Mouse (Mus musculus) MEL (cell line): ENCODE results near the gene Ubxn10. TPM values are rescaled to one million over a fixed set of nuclear protein-coding genes. Genes with fewer than 3 reads are reported as not detected.

Source experiments
- DNase-seq: peaks from one replicate; pipeline ENCODE4 v3.0.0; 2011; ENCODE audit warnings: low read depth, low spot score
- H3K27ac ChIP-seq: 2 replicates; pipeline ENCODE4 v1.5.1; 2012; ENCODE audit warnings: low read depth, mild to moderate bottlenecking, control low read depth, low read length, moderate library complexity; ENCODE audit not compliant: control insufficient read depth
- H3K27me3 ChIP-seq, 2 experiments: fragments of 150-350 bp in 1 of 2; sonication (generic) in 1 of 2; 2 replicates each; pipeline ENCODE4 v1.6.1; 2012; ENCODE audit warnings: low read length in 2 of 2, mild to moderate bottlenecking in 2 of 2, improper control_type of control experiment in 1 of 2, moderate library complexity in 1 of 2; ENCODE audit not compliant: insufficient read depth in 2 of 2, control insufficient read depth in 1 of 2
- H3K36me3 ChIP-seq, 2 experiments: 2 replicates each; pipeline ENCODE4 v1.6.1; 2012 to 2014; ENCODE audit warnings: low read length in 2 of 2, improper control_type of control experiment in 1 of 2, inconsistent platforms in 1 of 2, mild to moderate bottlenecking in 1 of 2; ENCODE audit not compliant: insufficient read depth in 2 of 2, control insufficient read depth in 1 of 2
- H3K4me1 ChIP-seq, 2 experiments: fragments of 150-350 bp in 1 of 2; sonication (generic) in 1 of 2; 2 replicates each; pipeline ENCODE4 v1.6.1; 2012; ENCODE audit warnings: low read length in 2 of 2, improper control_type of control experiment in 1 of 2, mild to moderate bottlenecking in 1 of 2; ENCODE audit not compliant: insufficient read depth in 2 of 2, control insufficient read depth in 1 of 2
- H3K4me3 ChIP-seq, 2 experiments: fragments of 150-350 bp in 1 of 2; sonication (generic) in 1 of 2; 2 replicates each; pipeline ENCODE4 v1.5.1; 2012; ENCODE audit warnings: low read depth in 2 of 2, low read length in 2 of 2, mild to moderate bottlenecking in 2 of 2, moderate library complexity in 2 of 2, control low read depth in 1 of 2, improper control_type of control experiment in 1 of 2; ENCODE audit not compliant: control insufficient read depth in 1 of 2, insufficient read depth in 1 of 2
- H3K79me2 ChIP-seq: 2 replicates; pipeline ENCODE4 v1.6.1; 2012; ENCODE audit warnings: mild to moderate bottlenecking, low read length, moderate library complexity; ENCODE audit not compliant: control insufficient read depth, poor library complexity, insufficient read depth
- H3K9ac ChIP-seq: 2 replicates; pipeline ENCODE4 v1.6.1; 2012; ENCODE audit warnings: low read depth, mild to moderate bottlenecking, control low read depth, low read length, moderate library complexity; ENCODE audit not compliant: control insufficient read depth, poor library complexity, severe bottlenecking
- H3K9me3 ChIP-seq: fragments of 150-350 bp; sonication (generic); replicated peaks from 2 replicates; pipeline ENCODE4 v1.6.1; 2012; ENCODE audit warnings: mild to moderate bottlenecking, low read length, improper control_type of control experiment, moderate library complexity; ENCODE audit not compliant: insufficient read depth
- BHLHE40 ChIP-seq: IDR thresholded peaks from 2 replicates; pipeline ENCODE4 v1.6.1; 2012; ENCODE audit warnings: low read depth, mild to moderate bottlenecking, inconsistent platforms, low read length, improper control_type of control experiment, borderline replicate concordance
- CHD2 ChIP-seq: IDR thresholded peaks from 2 replicates; pipeline ENCODE4 v1.6.1; 2011; ENCODE audit warnings: low read length, improper control_type of control experiment
- E2F4 ChIP-seq: IDR thresholded peaks from 2 replicates; pipeline ENCODE4 v1.6.1; 2011; ENCODE audit warnings: low read depth, low read length, improper control_type of control experiment, borderline replicate concordance
- EP300 ChIP-seq, 2 experiments: IDR thresholded peaks; 2 replicates each; pipeline ENCODE4 v1.6.1; 2011; ENCODE audit warnings: improper control_type of control experiment in 2 of 2, low read length in 2 of 2, low read depth in 1 of 2, mild to moderate bottlenecking in 1 of 2
- JUND ChIP-seq: IDR thresholded peaks from 2 replicates; pipeline ENCODE4 v1.6.1; 2011; ENCODE audit warnings: low read depth, mild to moderate bottlenecking, improper control_type of control experiment, low read length
- MXI1 ChIP-seq: IDR thresholded peaks from 2 replicates; pipeline ENCODE4 v1.6.1; 2011; ENCODE audit warnings: mild to moderate bottlenecking, low read depth, low read length, improper control_type of control experiment
- MYB ChIP-seq: IDR thresholded peaks from 2 replicates; pipeline ENCODE4 v1.6.1; 2011; ENCODE audit warnings: mild to moderate bottlenecking, low read depth, low read length, improper control_type of control experiment
- MYC ChIP-seq: IDR thresholded peaks from 2 replicates; pipeline ENCODE4 v1.6.1; 2011; ENCODE audit warnings: low read depth, mild to moderate bottlenecking, low read length, improper control_type of control experiment, moderate library complexity
- NELFE ChIP-seq: IDR thresholded peaks from 2 replicates; pipeline ENCODE4 v1.6.1; 2011; ENCODE audit warnings: low read depth, low read length, improper control_type of control experiment
- NRF1 ChIP-seq: IDR thresholded peaks from 2 replicates; pipeline ENCODE4 v1.6.1; 2014; ENCODE audit warnings: low read depth, mild to moderate bottlenecking, inconsistent platforms, low read length, improper control_type of control experiment, moderate library complexity; ENCODE audit not compliant: poor library complexity, insufficient read depth, severe bottlenecking
- SIN3A ChIP-seq: IDR thresholded peaks from 2 replicates; pipeline ENCODE4 v1.6.1; 2012; ENCODE audit warnings: low read length, improper control_type of control experiment, inconsistent platforms
- TAL1 ChIP-seq: IDR thresholded peaks from 2 replicates; pipeline ENCODE4 v1.6.1; 2012; ENCODE audit warnings: mild to moderate bottlenecking, inconsistent platforms, low read length, moderate library complexity, mixed read lengths
- TBP ChIP-seq: IDR thresholded peaks from 2 replicates; pipeline ENCODE4 v1.8.0; 2011; ENCODE audit warnings: low read depth, low read length, improper control_type of control experiment
- UBTF ChIP-seq: IDR thresholded peaks from 2 replicates; pipeline ENCODE4 v1.6.1; 2012; ENCODE audit warnings: low read depth, mild to moderate bottlenecking, inconsistent platforms, low read length, improper control_type of control experiment, moderate library complexity, borderline replicate concordance; ENCODE audit not compliant: insufficient read depth
- USF2 ChIP-seq, 2 experiments: IDR thresholded peaks; 2 replicates each; pipeline ENCODE4 v1.6.1; 2011 to 2012; ENCODE audit warnings: improper control_type of control experiment in 2 of 2, low read length in 2 of 2, borderline replicate concordance in 1 of 2, inconsistent platforms in 1 of 2, low read depth in 1 of 2, mild to moderate bottlenecking in 1 of 2; ENCODE audit not compliant: insufficient read depth in 1 of 2
- ZKSCAN1 ChIP-seq: IDR thresholded peaks from 2 replicates; pipeline ENCODE4 v1.6.1; 2012; ENCODE audit warnings: low read depth, mild to moderate bottlenecking, inconsistent platforms, low read length, improper control_type of control experiment, moderate library complexity
- polyA plus RNA-seq, 2 experiments: library from polyadenylated mRNA; stranded (reverse) in 1 of 2; unstranded in 1 of 2; fragments of >175 nt in 1 of 2; fragments of >200 nt in 1 of 2; gene quantifications; 2 replicates each; pipeline versions ENCODE4 v1.2.1 to v1.2.4; 2012; ENCODE audit warnings: low replicate concordance in 2 of 2, low read depth in 1 of 2; ENCODE audit not compliant: insufficient read length in 2 of 2, insufficient read depth in 1 of 2, missing spikeins in 1 of 2
- total RNA-seq: library from RNA; depleted of rRNA; stranded (reverse); fragments of 300-350 nt; gene quantifications from 2 replicates; pipeline ENCODE4 v1.2.3, GENCODE M21; 2012

Gene Ubxn10
- total and polyA plus RNA-seq, 3 experiments = not detected

DNA sequence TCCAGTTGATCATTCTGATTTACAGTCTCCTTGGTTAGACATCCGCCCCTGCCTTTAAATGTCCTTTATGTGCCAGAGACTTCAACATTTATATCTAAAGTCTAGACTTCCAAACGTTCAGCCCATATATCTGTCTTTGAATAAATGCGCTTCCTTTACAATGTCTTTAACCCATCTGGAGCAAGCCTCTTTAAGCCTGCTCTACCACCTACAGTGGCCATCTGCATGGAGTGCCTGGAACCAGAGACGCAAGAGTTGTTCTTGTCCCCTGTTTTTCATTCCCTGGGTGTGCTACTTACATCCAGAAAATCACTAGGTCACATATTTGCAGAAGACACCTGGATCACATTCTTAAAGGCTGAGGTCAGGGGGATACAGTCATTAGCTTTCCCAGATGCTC, 56.8 kb downstream of the Ubxn10 start:
- DNase-seq = no peak
- TF ChIP-seq TAL1 = no peak

DNA sequence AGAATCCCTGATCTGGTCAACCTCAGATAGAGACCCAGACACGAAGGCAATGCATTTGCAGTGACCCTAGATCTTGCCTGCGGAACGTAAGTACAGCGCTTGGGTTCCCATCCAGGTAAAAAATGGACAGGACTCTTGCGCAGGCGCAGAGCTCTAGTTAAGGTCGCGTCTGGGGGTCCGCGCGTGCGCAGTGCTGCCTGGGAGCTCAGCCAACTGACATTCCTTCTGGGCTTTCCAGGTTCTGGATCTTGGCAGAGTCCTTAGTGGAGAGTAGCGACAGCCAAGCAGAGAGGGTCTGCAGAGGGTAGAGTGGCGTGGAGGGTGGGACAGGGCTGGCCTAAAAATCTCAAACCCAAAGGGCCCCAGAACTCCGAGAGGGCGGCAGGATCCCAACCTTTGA, 59.4 kb downstream of the Ubxn10 start:
- Histone ChIP-seq H3K4me1 (no peaks in the 10 kb centered on the region), H3K27ac (no peak overlapping the region), H3K9ac (no peak overlapping the region), H3K36me3 (no peaks in the 10 kb centered on the region), H3K9me3 (no peaks in the 10 kb centered on the region), H3K4me3 (no peak overlapping the region), H3K79me2 (no peaks in the 10 kb centered on the region), H3K27me3 (no peaks in the 10 kb centered on the region)
- no peak for TF ChIP-seq NELFE
- TF ChIP-seq NRF1 = no peak
- TF ChIP-seq TBP = no peak
- no peak for TF ChIP-seq E2F4
- TF ChIP-seq MXI1 = no peak
- no peak for TF ChIP-seq EP300 (IDR thresholded peaks at IDR 0.05; ENCODE audit: low read depth in 1 of 2, low read length in 2 of 2)
- TF ChIP-seq MYC = no peak
- TF ChIP-seq SIN3A = no peak
- TF ChIP-seq BHLHE40 = no peak
- TF ChIP-seq USF2 (IDR thresholded peaks at IDR 0.05; ENCODE audit: borderline replicate concordance in 1 of 2, insufficient read depth in 1 of 2, low read depth in 1 of 2, low read length in 2 of 2) = no peak
- TF ChIP-seq MYB = no peak
- no peak for TF ChIP-seq JUND
- TF ChIP-seq CHD2 = no peak
- TF ChIP-seq UBTF = no peak
- no peak for TF ChIP-seq ZKSCAN1
- DNase-seq = no peak

More for the DNA sequence above, 56.8 kb downstream of the Ubxn10 start:
- Histone ChIP-seq H3K4me3 (no peak overlapping the region), H3K36me3 (no peaks in the 10 kb centered on the region), H3K9ac (no peak overlapping the region), H3K4me1 (no peaks in the 10 kb centered on the region), H3K9me3 (no peaks in the 10 kb centered on the region), H3K79me2 (no peaks in the 10 kb centered on the region), H3K27me3 (no peaks in the 10 kb centered on the region), H3K27ac (no peak overlapping the region)

DNA sequence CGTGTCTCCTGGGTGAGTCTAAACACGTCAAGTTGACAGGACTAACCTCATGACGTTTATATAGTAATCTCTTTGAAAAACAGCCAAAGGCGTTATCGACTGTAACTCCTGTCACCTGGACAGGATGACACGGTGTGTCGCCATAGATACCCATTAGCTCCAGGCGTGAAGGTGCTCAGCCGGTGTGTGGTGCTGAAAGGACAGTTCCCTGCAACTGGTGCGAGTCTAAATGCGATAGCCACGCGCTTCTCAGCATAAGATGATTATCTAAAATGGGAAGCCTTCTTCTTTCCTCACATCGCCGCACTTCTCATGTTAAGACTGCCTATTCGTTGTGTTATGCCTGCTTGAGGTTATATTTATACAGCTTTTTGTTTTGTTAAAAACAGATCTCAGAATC, 60.5 kb downstream of the Ubxn10 start:
- Histone ChIP-seq H3K27ac (no peak overlapping the region), H3K36me3 (no peaks in the 10 kb centered on the region), H3K79me2 (no peaks in the 10 kb centered on the region), H3K4me3 (no peak overlapping the region), H3K9ac (no peak overlapping the region), H3K4me1 (no peaks in the 10 kb centered on the region), H3K9me3 (no peaks in the 10 kb centered on the region), H3K27me3 (no peaks in the 10 kb centered on the region)
- DNase-seq = peak; percentile 10
- TF ChIP-seq MYC = no peak
